Mouse (Mus musculus) embryonic fibroblast, embryonic 13.5 days (primary cell): ENCODE measurements around the gene Speer4f1.

Source experiments
- CTCF ChIP-seq: IDR thresholded peaks from 2 replicates; pipeline ENCODE4 v1.5.1; 2011; ENCODE audit warnings: mild to moderate bottlenecking, control low read depth, low read length, moderate library complexity, borderline replicate concordance; ENCODE audit not compliant: insufficient read depth
- POLR2A ChIP-seq: IDR thresholded peaks from 2 replicates; pipeline ENCODE4 v1.6.1; 2011; ENCODE audit warnings: low read depth, mild to moderate bottlenecking, control low read depth, low read length, moderate library complexity

DNA sequence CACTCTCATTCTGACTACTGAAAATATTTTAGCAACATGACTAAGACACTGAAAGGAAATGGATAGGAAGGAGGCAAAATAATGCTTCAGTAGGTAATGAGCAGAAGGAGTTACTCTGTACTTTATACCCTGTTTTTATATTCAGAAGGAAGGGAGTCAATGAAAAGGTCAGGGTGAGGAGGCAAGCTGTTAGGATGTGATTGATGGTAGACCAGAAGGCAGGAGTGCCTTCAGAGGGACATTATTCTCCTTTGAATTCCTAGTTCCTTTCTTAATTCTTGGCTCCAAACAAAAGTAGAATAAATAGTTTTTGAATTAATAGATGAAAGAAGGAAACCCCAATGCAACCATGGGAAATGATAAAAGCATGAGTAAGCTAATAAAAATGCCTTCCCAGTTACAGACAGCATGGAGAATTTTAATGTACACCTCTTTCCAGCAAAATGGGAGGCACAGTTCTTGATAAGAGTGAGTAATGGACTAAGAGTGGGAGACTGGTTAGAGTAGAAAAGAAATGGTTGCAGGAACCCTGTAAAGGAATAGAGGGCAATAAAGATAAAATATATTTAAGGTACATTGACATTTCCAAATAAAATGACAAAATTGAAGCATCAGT lies 36.3 kb upstream of the Speer4f1 start:
- TF ChIP-seq CTCF (no peak), POLR2A (no peak)
